Mouse (Mus musculus) heart, adult 8-10 months (tissue): ENCODE results near the gene Olfr968. TPM values are rescaled to one million over a fixed set of nuclear protein-coding genes. Genes with fewer than 3 reads are reported as not detected.

Source experiments
- DNase-seq: peaks from one replicate; pipeline ENCODE4 v3.0.0; 2022; ENCODE audit warnings: low spot score
- total RNA-seq, 4 experiments: library from RNA; stranded (reverse); gene quantifications; 2 replicates each; pipeline ENCODE4 v1.2.4; 2022

Gene Olfr968
- not detected for total RNA-seq

DNA sequence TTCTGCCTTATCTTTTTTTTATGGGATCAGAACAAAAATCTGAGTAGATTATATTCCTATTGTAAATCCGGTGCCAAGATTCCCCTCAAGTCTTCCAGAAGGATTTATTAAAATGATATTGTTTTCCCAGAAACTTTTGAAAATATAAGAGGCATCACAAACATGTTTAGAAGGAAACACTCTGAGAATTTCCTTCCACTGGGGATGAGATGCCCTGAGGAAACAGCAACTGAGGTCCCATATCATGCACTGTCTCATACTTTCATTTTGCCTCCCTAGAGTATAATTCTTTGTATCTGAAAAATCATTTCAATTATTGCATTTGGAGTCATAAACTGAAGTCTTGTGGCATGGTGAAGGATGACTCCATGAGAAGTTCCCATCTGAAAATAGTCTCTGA lies at the start of gene Olfr968:
Gene Olfr968, minus strand, starts transcription at position 101 of the 400 bp plus-strand sequence.
- DNase-seq: no peak

DNA sequence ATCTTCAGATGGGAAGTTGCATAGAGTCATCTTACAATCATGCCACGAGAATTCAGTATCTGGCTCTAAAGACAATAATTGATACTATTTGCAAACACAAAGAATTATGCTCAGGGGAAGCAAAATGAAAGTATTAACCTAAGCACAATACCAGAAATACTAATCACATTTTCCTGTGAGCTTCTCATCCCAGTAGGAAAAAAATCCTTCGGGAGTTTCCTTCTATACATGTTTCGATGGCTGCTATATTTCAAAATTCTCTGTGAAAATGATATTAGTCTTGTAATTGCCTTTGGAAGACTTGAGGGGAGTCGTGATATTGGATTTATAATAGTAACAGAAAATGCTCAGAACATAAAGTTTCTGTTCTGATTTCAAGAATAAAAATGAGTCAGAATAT lies 25.5 kb upstream of the Olfr968 start, which contains the start of gene Olfr970:
Gene Olfr970, plus strand, starts transcription at position 301 of the 400 bp plus-strand sequence.
- no peak for DNase-seq

DNA sequence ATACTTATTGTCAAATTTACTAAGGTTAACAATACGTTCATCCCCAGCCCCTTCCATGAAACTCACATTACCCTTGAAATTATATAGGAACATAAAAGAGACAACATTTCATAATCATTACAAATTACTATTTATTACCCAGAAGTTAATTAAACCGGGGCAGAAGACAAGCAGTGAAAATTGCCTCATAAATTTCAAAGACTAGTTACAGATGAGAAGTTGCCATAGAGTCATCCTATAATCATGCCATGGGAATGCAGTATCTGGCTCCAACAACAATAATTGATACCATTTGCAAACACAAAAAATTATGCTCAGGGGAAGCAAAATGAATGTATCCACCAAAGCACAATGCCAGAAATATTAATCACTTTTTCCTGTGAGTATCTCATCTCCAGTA lies 7.5 kb upstream of the Olfr968 start, which contains the start of gene Olfr969:
Gene Olfr969, plus strand, starts transcription at position 388 of the 400 bp plus-strand sequence.
- no peak for DNase-seq

DNA sequence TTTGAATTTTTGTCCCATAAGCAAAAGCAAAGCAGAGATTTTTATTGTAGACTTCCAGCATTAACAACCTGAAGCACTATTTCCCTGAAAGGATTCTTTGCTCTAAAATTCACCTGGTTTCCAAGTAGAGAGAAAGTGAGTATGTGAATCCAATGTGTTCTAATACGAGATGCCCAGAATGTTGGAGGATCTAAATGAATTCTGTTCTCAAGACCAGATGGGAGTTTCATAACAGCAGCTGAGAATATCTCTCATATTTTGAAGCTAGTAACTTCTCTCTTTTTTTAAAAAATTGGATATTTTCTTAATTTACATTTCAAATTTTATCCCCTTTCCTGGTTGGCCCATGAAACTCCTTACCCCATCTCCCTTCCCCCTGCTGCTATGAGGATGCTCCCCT lies 36.6 kb downstream of the Olfr968 start:
- no peak for DNase-seq

DNA sequence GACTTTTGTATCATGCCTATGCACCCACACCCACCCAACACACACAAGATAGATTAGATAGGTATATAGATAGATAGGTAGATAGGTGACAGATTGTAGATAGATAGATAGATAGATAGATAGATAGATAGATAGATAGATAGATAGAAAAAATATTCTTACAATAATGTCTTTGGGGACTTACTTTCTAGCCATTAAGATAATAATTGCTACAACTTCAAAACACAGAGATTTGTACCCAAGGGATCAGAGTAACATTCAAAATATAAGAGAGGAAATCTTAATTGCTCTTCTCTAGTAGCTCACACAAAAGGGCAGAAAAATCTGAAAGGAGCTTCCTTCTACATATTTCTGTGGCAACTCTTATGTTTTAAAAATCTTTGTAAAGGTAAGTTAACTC lies 37.1 kb downstream of the Olfr968 start, which contains the start of gene Olfr967:
Gene Olfr967, plus strand, starts transcription at position 301 of the 400 bp plus-strand sequence.
- DNase-seq: no peak

DNA sequence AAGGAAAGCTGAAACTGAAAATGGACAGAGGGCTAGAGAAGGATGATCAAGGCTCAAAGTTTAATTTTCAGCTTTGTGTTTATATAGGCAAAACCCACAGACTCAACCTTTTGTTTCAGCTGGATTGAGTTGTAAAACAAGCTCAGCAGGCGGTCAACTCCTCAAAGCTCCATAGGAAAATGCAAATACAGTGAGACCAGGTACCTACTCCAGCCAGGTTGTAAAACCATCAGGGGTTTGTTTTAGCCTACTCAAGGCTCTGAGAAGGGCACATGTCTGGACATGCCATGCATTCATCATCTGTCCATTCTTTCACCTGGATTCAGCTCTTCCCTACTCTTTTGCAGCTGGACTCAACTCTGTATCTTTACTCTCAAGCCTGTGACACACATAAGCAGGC lies 42.3 kb downstream of the Olfr968 start:
- no peak for DNase-seq

DNA sequence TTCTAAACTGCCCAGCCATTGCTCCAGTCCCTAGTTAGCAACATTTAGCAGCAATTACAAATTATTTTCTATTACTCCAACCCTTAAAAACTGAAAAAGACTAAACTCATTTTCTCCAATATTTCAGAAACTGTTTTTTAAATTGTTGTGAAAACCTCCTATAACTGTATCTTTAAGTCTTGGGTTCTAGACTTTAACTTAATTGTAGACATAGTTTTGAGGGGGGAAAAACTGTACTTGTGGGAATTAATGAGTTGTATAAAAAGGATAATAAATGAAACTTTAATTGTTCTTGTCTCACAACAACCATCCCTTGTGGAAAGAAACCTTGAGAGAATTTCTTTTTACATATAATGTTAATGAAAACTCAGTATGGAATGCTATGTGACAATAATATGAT lies 52.4 kb downstream of the Olfr968 start, which contains the start of gene Olfr150:
Gene Olfr150, plus strand, starts transcription at position 301 of the 400 bp plus-strand sequence.
- DNase-seq: no peak

Other genes starting within 250 kb of the Olfr968 start
- not detected for gene Olfr958, start 229.2 kb downstream of the Olfr968 start, total RNA-seq
- not detected for gene Olfr959, start 207.7 kb downstream of the Olfr968 start, total RNA-seq
- gene AW551984, start 178.8 kb downstream of the Olfr968 start, total RNA-seq: under 1 TPM in 2 of 4 experiments, not detected in 2; 0.37 to 0.82 TPM
- not detected for gene Olfr148, start 172.6 kb downstream of the Olfr968 start, total RNA-seq
- gene Olfr960, start 161.9 kb downstream of the Olfr968 start, total RNA-seq: not detected
- gene Olfr961, start 138.2 kb downstream of the Olfr968 start, total RNA-seq: not detected
- not detected for gene Olfr963, start 116.0 kb downstream of the Olfr968 start, total RNA-seq
- not detected for gene Olfr149, start 76.1 kb downstream of the Olfr968 start, total RNA-seq
- not detected for gene Olfr965, start 71.9 kb downstream of the Olfr968 start, total RNA-seq
- gene Olfr150, start 52.3 kb downstream of the Olfr968 start, total RNA-seq: not detected
- gene Olfr967, start 37.0 kb downstream of the Olfr968 start, total RNA-seq: not detected
- gene Olfr969, start 7.7 kb upstream of the Olfr968 start, total RNA-seq: not detected
- gene Olfr970, start 25.6 kb upstream of the Olfr968 start, total RNA-seq: not detected
- not detected for gene Olfr971, start 53.6 kb upstream of the Olfr968 start, total RNA-seq
- not detected for gene Olfr972, start 83.2 kb upstream of the Olfr968 start, total RNA-seq
- not detected for gene Olfr229, start 124.1 kb upstream of the Olfr968 start, total RNA-seq
- gene Olfr974, start 154.2 kb upstream of the Olfr968 start, total RNA-seq: not detected
- gene Olfr975, start 168.8 kb upstream of the Olfr968 start, total RNA-seq: not detected
- not detected for gene Olfr976, start 177.9 kb upstream of the Olfr968 start, total RNA-seq
- gene Olfr978, start 208.9 kb upstream of the Olfr968 start, total RNA-seq: not detected
- not detected for gene Olfr979, start 220.2 kb upstream of the Olfr968 start, total RNA-seq
- gene Olfr980, start 226.3 kb upstream of the Olfr968 start, total RNA-seq: not detected
- not detected for gene Olfr981, start 238.2 kb upstream of the Olfr968 start, total RNA-seq